Mouse (Mus musculus) hindbrain, embryonic 15.5 days (tissue): ENCODE results near the gene Ccdc7b. TPM values are rescaled to one million over a fixed set of nuclear protein-coding genes. Genes with fewer than 3 reads are reported as not detected.
"Not testable (repeated sequence)": the region's sequence is repeated elsewhere in the genome, so short reads cannot be mapped to it uniquely, and the experiment has no call there.

Source experiments
- ATAC-seq: fragments of 200-750 bp; cut with Nextera tagmentation; 2 replicates; pipeline ENCODE4 v1.8.0; 2017; ENCODE audit warnings: low read depth, moderate number of reproducible peaks, moderate TSS enrichment; ENCODE audit not compliant: low FRiP score
- H3K27ac ChIP-seq: fragments of 300-500 bp; sonication (generic); replicated peaks from 2 replicates; pipeline ENCODE4 v1.5.1; 2015; ENCODE audit warnings: mild to moderate bottlenecking, inconsistent platforms
- H3K27me3 ChIP-seq: fragments of 300-500 bp; sonication (generic); 2 replicates; pipeline ENCODE4 v1.6.1; 2015; ENCODE audit warnings: control low read depth, inconsistent platforms
- H3K36me3 ChIP-seq: fragments of 300-500 bp; sonication (generic); 2 replicates; pipeline ENCODE4 v1.6.1; 2015; ENCODE audit warnings: control low read depth, inconsistent platforms
- H3K4me1 ChIP-seq: fragments of 300-500 bp; sonication (generic); replicated peaks from 2 replicates; pipeline ENCODE4 v1.6.1; 2015; ENCODE audit warnings: control low read depth, inconsistent platforms
- H3K4me2 ChIP-seq: fragments of 300-500 bp; sonication (generic); 2 replicates; pipeline ENCODE4 v1.6.1; 2015; ENCODE audit warnings: moderate library complexity, mild to moderate bottlenecking, inconsistent platforms
- H3K4me3 ChIP-seq: fragments of 300-500 bp; sonication (generic); 2 replicates; pipeline ENCODE4 v1.5.1; 2015; ENCODE audit warnings: mild to moderate bottlenecking, inconsistent platforms
- H3K9ac ChIP-seq: fragments of 300-500 bp; sonication (generic); 2 replicates; pipeline ENCODE4 v1.6.1; 2015; ENCODE audit warnings: inconsistent platforms
- H3K9me3 ChIP-seq: fragments of 300-500 bp; sonication (generic); 2 replicates; pipeline ENCODE4 v1.6.1; 2016; ENCODE audit warnings: control low read depth, inconsistent platforms
- WGBS: fragments of 180-500 bp; shearing (Covaris S2); methylation state at CpG from one replicate; pipeline ENCODE4 v1.1.7; 2015; 5-methylcytosine and 5-hydroxymethylcytosine counted together
- polyA plus RNA-seq: library from polyadenylated mRNA; unstranded; fragments of >200 nt; fragmentation: Nextera tagmentation; extraction: Ambion mirVana; gene quantifications from 2 replicates; pipeline ENCODE4 v1.2.1, GENCODE M21; 2015

Ccdc7b gene
- polyA plus RNA-seq, result not detected in 2 replicates

GRCm38 (mm10) chr8:129066834-129067233 is at the start of gene Ccdc7b:
Ccdc7b (plus strand) TSS chr8:129067134.
- H3K36me3 ChIP-seq, H3K27me3 ChIP-seq, H3K9ac ChIP-seq, ATAC-seq, H3K9me3 ChIP-seq, H3K27ac ChIP-seq, H3K4me1 ChIP-seq, H3K4me3 ChIP-seq, H3K4me2 ChIP-seq: not testable (repeated sequence)
- 75% methylated on average over 1 of the region's 10 CpGs for WGBS

DNA sequence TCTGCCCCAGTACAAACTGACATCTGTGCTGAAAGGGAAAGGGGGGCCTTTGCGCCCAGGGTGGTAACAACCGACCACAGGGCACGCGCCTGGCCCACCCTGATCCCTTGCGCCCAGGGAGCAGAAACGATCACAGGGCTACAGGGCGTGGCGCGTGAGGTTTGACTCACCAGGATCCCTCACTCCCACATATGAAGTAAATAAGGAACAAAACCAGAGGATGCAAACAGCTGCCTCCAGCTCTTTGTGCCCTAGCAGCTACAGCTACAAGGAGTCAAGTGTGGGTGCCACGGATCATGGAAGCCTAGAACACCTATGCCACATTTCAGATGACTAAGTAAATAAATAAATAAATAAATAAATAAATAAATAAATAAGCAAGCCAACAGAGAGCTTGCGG is 1.5 kb upstream of the Ccdc7b start, which contains the start of gene Ccdc7a:
Gene Ccdc7a (minus strand): TSS at position 101 of the 400 bp plus-strand sequence.
- H3K4me3 ChIP-seq, H3K4me1 ChIP-seq, H3K36me3 ChIP-seq, H3K27ac ChIP-seq, H3K4me2 ChIP-seq, ATAC-seq, H3K9me3 ChIP-seq, H3K9ac ChIP-seq, H3K27me3 ChIP-seq: not testable (repeated sequence)
- 100% methylated on average over 2 of the region's 11 CpGs for WGBS

DNA sequence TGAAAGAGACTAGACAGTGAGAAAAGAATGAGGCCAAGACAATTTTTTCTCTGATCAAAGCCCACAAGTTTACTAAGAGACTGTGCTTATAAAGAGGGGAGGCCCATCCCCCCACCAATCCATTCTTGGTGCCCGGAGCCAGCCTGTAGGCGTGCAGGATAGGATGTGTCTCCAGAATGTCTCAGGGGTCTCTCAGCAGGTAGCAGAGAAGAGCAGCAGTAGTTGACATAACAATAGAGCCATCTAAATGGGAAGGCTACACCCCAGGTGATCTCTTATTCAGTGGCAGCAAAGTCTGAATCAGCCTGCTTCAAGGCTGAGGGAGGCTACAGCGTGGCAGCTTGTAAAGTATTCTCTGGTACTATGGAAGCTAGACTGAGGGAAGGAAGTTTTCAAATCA is 48.8 kb downstream of the Ccdc7b start:
- H3K36me3 ChIP-seq, H3K27ac ChIP-seq, H3K27me3 ChIP-seq, H3K4me2 ChIP-seq, H3K4me1 ChIP-seq, ATAC-seq, H3K9me3 ChIP-seq, H3K4me3 ChIP-seq, H3K9ac ChIP-seq: not testable (repeated sequence)
- 27% methylated on average over 3 of the region's 3 CpGs for WGBS

DNA sequence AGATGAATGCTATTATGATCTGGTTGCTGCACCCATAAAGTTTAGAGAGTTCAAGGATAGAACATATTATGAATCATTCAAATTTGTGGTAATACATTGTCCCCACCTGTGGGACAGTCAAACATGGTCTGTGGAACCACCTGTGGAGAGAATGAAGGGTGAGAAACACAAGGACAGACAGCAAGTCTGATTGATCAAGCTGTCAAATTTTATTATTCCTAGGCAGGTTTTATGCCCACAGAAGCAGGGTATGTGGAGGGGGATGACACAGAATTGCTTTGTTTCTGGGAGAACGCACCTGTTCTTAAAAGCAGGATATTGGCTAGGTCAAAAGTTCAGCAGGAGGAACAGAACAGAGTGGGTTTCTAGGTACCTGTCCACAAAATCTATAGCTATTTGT is 64.6 kb downstream of the Ccdc7b start, which contains the start of gene Gm10999:
Gene Gm10999 (minus strand): TSS at position 101 of the 400 bp plus-strand sequence.
- no peak for ATAC-seq
- Histone ChIP-seq H3K4me3 (no peak within 1 kb of the TSS), H3K4me1 (no peaks in the 10 kb centered on the region), H3K9ac (no peak within 1 kb of the TSS), H3K9me3 (no peaks in the 10 kb centered on the region), H3K36me3 (no peaks in the 10 kb centered on the region), H3K4me2 (no peak within 1 kb of the TSS), H3K27me3 (no peaks in the 10 kb centered on the region), H3K27ac (no peak within 1 kb of the TSS)
- WGBS, result 89% methylated on average over 1 of the region's 1 CpGs

DNA sequence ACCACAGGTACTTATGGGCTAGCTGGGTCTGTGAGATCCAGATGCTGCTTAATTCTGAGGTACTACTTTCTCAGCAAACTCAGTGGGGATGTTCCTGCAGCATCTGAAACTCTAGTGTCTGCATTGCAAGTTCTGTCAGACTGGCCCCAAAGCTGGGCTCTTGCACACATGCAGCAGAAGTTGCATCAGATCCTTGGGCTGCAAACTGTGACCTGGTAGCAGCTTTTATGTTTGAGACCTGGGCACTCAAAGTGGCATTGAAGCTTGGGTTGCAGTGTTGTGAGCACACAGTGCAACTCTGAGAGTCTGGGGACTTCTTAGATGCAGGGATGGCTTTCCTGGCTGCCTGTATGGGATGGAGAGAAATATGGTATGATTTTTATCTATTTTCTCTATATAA is 66.5 kb downstream of the Ccdc7b start:
- no peak for ATAC-seq
- H3K4me1 ChIP-seq, result no peaks in the 10 kb centered on the region
- H3K9me3 ChIP-seq, result no peaks in the 10 kb centered on the region
- H3K9ac ChIP-seq, result no peak overlapping the region
- no peaks in the 10 kb centered on the region for H3K27me3 ChIP-seq
- no peak overlapping the region for H3K27ac ChIP-seq
- H3K36me3 ChIP-seq, result no peaks in the 10 kb centered on the region
- H3K4me2 ChIP-seq, result no peak overlapping the region
- no peak overlapping the region for H3K4me3 ChIP-seq

Other genes starting within 250 kb of the Ccdc7b start
- not detected in 2 replicates for gene Ccdc7a, start 1.6 kb upstream of the Ccdc7b start, polyA plus RNA-seq
- gene Gm10999, start 64.5 kb downstream of the Ccdc7b start, polyA plus RNA-seq, result not detected in 2 replicates
- gene 2610044O15Rik8, start 167.3 kb downstream of the Ccdc7b start, polyA plus RNA-seq, result 22.3 and 23.5 TPM in 2 replicates